Mouse (Mus musculus) cerebral cortex, adult 2 months (tissue): Measurements from ENCODE around the gene Hmx2.

Experiments used
- WGBS: fragments of 180-500 bp; shearing (Covaris S2); methylation state at CpG from one replicate; pipeline ENCODE4 v1.1.7; 2018; 5-methylcytosine and 5-hydroxymethylcytosine counted together

Gene Hmx2

DNA sequence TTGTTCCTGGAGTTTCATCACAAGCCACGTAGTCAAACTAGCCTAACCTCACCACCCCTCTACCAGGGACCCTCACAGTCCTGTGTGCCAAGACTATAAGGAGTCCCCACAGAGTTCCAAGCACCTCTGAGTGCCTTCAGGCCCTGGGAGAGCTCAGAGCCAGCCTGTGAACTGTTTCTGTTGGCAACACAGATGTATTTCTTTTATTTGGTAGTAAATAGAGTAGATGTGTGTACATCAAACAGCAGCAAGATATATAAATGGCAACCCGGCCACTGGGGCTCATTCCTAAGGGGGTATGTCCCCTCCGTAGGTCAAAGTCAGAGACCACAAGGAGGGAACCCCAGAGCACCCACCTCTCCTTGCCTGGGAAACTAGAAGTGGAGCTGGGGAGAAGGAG is at the start of gene Hmx2:
Gene Hmx2 (plus strand): TSS at position 301 of the 400 bp plus-strand sequence.
- 4% methylated on average over 3 of the region's 3 CpGs for WGBS

DNA sequence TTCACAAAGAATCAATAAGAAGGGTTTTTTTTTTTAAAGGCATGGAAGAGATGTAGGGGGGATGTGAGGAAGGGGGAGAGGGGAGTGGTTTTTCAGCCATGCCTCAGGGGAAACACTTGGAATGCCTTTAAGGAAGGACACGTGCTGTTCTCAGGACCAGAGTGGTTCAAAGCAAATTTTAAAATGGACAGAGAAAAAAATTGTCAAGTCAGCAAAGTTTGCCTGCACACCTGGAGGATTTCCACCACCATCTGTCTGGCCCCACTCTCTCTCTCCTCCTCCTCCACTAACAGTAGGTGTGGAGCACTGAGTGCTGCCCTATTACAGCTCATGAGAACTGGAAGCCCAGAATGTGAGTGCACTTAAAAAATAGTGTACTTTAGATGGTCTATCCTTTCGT is 44.8 kb upstream of the Hmx2 start:
- 90% methylated on average over 2 of the region's 2 CpGs for WGBS

DNA sequence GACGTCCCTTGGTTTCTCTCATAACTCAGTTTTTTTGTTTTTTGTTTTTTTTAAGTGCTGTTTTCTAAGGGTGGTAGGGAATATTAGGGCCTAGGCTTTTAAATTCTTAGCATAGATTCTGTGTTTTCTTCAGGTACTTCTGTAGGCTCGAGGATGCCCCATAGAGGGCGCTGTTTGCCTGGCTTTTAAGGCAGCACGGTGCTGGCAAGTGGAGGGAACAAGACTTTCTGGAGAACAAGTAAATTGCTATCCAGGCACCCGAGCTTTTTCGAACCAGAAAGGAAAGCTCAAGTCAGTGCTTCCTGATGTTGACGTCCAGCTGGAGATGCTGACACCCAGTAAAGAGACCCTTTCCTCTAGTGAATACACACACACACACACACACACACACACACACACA is 8.6 kb upstream of the Hmx2 start:
- WGBS: 4% methylated on average over 7 of the region's 7 CpGs

DNA sequence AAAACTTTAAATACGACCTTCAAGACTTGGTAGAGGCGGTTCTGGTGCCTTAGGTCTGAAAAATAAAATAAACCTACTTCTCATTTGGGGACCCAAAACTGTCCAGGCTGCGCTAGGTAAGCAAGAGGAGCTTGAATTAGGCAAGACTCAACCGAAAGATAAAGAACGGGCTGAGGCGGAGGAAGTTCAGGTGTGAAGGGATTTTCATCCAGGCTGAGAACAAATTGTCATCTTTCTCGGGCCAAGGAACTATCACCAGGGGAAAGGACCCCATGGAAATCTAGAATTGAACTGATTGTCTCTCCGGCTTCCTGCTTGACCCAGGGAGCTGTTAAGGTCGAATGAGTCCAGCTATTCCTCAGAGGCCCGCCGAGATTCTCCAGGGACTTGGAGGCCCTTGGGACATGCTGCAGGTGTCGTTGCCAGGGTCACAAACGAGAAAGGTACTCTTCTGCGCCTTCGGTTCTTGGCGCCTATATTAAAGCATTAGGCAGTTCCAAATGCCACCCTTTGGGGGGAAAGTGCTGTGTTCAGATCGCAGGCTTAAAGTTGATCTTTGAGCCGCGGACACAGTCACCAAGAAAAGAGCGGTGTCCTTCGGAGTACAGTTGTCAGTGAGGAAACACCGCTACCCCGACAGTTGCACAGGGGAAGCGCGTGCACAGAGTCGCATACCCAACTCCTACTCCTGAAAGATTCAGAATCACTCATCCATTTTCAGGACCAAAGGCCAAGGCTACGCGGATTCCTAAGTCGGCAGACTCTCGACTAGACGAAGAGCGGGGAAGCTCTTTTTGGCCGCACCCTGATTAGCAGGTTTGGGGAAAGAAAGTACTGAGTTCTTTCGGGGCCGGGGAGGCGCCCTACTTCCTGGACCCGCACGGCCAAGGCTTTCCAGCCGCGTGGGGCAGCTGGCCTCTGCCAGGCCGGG is 7.1 kb upstream of the Hmx2 start:
- WGBS: 3% methylated on average over 41 of the region's 41 CpGs

DNA sequence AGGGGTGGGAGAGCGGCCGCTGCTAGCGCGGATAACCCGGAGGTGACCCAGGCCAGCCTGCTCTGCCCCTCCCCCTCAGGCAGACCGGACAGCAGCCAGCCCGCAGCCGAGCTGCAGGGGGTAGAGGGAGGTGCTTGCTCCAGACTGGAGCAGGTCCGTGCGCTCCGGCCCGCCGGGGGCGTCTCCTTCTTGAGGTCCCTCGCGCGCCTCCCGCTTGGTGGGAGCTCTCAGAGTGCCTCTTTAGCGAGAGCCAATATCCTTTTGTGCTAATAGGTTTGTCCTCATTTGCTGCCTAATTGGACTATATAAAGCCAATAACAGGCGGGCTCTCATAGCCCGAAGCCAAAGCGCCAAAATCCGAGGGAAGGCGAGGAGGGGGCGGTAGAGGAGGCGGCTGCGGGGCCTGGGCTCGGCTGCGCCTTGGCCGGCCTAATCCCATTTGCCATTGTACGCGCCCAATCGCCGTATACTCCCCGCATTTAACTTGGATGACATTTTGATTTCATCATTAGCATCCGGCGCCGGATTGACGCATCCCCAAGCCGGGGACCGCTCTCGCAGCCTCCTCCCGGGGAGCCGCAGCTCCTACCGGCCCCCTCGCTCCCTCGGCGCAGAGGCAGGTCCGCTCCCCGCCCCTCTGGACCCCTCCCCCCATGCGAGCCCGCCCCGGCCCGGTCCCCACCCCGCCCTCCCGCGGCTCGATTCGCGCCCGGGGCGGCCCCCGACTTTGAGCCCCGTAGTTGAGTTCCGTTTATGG is 6.3 kb upstream of the Hmx2 start, which contains the start of gene Hmx3:
Gene Hmx3 (plus strand): TSS at position 753 of the 757 bp plus-strand sequence.
- 2% methylated on average over 63 of the region's 65 CpGs for WGBS

DNA sequence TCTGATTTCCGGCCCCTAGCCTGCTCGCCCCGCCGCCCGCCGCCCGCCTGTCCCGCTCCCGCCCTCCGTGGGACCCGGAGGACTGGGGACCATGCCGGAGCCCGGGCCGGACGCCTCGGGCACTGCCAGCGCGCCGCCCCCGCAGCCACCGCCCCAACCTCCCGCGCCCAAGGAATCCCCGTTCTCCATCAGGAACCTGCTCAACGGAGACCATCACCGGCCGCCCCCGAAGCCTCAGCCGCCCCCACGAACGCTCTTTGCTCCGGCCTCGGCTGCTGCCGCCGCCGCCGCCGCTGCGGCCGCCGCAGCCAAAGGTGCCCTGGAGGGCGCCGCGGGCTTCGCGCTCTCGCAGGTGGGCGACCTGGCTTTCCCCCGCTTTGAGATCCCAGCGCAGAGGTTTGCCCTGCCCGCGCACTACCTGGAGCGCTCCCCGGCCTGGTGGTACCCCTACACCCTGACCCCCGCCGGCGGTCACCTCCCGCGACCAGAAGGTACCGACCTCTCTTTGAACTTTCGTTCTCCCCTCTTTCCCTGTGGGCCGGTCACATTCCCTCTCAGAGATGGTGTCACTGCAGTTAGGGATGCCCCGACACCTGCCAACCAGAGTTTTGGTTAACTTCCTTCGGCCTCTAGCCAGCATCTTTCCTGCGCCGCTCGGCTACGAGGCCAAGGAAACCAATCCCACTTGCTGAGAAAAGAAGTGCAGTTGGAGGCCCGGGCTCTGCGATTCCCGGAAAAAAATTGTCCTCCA is 5.5 kb upstream of the Hmx2 start:
- 3% methylated on average over 69 of the region's 71 CpGs for WGBS

DNA sequence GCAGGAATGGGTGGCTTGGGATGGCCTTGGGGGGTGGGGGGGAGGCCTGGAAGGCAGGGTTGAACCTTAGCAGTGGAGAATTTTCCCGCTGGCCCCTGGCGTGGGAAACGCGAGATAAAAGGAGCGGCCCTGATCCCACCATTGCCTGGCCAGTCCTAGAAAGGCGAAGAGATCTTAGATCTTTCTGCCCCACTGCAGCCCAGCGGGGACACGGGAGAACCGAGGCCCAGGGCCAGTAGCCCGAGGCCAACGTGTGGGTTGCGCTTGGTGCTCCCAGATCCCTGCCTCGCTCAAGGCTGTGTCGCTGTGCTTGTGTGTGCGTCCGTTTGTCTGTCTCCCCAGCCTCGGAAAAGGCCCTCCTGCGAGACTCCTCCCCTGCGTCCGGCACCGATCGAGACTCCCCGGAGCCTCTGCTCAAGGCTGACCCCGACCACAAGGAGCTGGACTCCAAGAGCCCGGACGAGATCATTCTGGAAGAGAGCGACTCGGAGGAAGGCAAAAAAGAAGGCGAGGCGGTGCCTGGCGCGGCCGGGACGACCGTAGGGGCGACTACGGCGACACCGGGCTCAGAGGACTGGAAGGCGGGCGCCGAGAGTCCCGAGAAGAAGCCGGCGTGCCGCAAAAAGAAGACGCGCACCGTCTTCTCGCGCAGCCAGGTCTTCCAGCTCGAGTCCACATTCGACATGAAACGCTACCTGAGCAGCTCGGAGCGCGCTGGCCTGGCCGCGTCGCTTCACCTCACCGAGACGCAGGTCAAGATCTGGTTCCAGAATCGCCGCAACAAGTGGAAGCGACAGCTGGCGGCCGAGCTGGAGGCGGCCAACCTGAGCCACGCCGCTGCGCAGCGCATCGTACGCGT is 4.7 kb upstream of the Hmx2 start:
- WGBS: 2% methylated on average over 75 of the region's 75 CpGs

DNA sequence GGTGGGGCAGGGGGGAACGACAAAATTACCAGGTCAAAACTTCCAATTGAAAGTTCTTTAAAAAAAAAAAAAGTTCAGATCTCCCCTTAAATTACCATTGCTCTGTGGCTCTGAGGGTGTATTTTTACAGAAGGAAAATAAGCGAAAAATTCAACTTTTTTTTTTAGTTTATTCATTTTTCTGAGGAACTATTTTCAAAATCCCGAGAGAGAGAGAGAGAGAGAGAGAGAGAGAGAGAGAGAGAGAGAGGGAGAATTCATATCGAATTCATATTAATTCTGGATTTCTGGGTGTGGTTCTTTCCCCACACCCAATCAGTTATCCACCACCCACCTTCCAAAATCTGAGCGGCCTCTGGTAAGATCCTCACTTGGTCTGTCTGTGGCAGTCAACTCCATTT is 3.7 kb upstream of the Hmx2 start:
- WGBS: 2% methylated on average over 5 of the region's 5 CpGs

DNA sequence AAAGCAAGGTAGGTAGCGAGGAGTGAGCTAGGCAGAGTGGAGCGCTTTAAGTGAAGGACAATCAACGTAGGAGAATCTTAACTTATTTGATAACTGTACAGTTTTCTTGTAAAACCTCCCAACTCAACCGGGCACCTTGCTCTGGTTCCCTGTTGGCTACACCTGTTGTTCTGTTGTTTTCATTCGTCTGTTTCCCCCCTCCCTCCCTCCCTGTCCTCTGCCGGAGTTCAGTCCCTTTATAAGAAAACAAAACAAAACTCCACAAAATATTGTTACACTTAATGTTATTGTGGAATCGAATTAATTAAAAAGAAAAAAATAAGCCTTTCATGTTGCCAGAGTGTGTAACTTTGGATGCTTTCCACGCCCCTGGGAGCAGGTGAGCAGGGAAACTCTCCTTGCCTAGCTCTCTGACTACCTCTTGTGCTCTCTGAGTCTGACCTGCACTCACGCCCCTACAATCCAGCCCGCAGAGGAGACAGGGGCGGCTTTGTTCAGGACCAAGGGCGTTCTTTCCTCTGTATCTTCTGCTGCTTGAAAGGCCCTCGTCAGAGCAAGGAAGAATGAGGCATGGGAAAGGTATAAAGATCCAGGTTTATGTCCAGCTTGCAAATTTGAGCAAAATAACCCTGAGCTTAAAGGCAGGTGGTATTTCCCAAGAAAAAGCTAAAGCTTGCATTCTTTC is 2.7 kb upstream of the Hmx2 start:
- 6% methylated on average over 13 of the region's 13 CpGs for WGBS

DNA sequence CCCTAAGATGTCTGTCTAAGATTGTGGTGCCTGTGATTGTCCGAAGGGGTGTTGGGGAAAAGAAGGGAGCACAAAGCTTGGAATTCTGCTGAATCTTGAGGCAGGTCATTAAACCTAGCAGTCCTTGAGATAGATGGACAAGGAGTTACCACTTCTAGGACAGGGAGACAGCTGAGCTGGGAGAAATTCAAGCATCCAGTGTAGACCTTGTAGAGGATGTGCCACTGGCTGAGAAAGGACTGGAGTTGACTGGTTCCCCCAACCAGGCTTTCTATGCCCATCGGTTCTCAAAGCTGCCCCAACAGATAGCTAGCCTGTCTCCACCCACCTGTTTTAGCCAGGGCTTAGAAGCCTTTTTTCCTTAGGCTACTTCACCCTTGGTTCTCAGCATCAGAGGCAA is 2.1 kb upstream of the Hmx2 start:
- 3% methylated on average over 2 of the region's 2 CpGs for WGBS

DNA sequence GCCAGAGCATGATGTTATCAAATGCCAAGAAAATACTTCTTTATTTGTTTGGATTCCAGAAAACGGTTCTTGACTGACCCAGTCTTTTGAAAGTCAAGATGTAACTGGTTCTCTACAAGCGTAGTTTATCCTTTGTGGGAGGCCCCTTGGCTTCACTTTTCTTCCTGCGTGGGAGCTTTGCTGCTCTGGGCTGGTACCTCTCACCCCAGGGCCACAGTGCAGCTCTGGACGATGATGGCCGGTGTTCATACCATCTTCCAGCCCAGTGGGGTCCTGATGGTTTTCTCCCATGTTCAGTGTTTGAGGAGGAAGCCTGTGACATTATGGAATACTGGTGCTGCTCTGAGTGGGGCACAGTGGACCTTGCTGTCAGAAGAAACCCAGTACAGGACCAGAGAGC is 1.1 kb upstream of the Hmx2 start:
- WGBS: 4% methylated on average over 5 of the region's 5 CpGs

DNA sequence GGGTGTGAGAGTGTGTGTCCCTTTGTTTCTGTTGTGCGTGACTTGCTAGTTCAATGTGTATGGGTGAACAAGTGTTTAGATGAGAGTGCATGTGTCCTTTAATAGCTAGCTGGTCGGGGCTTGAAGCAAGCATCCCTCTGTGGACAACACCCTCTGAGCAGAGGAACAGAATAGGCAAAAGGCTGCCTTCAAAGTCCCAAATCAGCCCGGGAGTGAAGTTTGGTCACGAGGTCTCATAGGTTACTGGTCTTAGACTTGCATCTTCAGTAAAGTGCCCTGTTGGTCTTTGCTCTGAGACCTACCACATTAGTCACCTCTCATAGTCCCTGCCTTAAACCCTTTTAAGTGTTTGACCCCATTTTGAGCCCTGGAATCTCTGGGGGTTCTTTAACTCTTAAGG is 2.9 kb downstream of the Hmx2 start:
- WGBS: 2% methylated on average over 4 of the region's 4 CpGs

DNA sequence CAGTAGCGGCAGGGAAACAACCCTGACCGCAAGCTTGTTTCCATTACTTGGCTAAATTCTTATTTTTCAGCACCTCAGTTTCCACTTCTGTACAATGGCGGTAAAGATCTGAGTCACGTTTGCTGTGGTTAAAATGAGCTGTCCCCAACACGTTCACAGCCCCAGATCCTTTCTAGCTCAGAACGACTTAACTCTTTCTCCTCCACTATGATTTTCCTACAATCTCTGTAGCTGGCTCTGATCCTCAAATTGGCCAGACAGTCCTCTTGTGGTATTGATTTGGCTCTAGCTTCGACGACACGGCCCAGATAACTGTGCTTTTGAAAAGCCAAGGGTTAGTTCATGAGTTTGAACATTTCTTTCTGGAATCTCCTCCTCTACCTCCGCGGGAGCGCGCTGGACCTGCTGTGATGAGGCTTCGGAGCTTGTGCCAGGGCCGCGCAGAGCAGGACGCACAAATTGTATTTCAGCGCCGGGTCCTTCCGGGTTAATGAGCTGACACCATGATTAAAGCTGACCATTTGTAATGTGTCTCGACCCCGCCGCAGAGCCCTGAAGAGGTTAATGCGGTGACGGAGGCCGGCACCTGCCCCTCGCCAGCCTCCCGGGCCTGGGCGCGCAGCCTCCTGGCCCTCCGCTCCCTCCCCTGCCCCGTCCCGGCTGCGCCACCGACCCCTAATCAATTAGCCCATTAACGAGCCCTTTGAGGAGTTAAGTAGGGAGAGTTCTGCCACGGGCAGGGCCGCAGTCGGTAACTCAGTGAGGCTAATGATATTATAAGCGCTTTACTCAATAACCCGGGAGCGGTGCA is 3.6 kb downstream of the Hmx2 start:
- WGBS: 2% methylated on average over 42 of the region's 42 CpGs

DNA sequence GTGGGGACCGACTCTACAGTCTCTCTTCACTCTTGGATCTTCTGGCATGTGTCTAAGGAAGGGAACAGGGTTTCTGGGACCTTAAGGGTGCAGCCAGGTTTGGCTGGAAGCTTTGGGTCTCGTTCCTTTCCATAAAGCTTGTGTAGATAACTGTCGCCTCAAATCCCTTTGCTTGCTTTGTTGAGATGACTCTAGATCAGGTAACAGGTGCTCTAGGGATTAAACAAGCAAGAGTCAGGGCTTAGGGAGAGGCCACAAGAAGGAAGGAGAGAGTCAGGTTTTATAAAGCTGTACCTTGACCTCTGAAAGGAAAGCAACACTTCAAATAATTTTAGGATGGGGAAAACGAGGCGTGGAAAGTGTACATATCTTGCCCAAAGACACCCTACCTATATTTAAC is 4.2 kb downstream of the Hmx2 start:
- WGBS: 7% methylated on average over 5 of the region's 5 CpGs

DNA sequence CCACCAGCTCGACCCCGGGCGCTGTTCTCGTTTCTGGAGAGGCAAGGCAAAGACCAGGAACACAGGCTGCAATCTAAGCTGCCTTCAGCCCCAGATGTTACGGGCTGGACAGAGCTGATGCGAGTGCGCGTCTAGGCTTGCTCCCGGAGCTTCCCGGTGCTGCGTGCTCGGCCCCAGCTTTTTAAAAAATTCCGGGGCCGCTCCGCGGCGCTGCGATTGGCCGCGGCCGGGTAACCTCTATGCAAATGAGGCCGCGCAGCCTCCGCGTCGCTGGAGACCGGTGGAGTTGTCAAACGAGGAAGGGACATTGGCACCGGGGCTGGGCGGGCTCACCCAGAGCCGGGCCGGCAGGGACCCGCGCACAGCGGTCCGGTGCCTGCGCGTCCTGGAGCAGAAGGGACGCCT is 5.2 kb downstream of the Hmx2 start:
- 2% methylated on average over 39 of the region's 39 CpGs for WGBS

DNA sequence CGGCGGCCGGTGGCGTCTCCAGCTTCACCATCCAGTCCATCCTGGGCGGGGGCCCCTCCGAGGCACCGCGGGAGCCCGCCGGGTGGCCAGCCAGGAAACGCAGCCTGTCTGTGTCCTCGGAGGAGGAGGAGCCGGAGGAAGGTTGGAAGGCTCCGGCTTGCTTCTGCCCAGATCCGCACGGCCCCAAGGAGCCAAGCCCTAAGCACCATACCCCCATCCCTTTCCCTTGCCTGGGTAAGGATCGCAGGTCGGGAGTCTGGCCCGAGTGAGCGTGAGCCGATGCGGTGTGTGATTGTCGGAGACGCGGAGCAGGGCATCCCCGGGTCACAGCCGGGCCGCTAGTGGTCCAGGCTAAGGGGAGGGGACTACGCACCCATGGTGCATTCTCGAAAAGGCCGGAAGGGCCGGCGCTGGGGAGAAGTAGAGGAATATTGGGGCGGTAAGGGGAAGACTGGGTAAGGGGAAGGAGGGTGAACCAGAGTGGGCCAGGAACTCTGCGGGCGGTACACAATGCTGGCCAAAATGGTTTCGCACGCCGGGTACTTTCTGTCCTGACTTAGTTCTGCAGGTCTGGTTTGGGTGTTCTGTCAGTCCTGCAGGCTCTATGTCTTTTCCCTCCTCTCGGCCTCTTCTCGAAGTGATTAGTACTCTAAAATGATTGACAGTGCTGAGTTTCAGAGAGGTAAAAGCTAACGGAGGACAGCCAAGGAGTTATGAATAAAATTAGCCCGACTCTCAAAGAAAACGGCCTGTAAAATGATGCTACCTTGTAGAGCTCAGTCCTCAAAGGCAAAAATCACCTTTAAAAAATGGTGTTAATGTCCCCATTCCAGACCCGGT is 6.0 kb downstream of the Hmx2 start:
- WGBS: 2% methylated on average over 45 of the region's 45 CpGs

DNA sequence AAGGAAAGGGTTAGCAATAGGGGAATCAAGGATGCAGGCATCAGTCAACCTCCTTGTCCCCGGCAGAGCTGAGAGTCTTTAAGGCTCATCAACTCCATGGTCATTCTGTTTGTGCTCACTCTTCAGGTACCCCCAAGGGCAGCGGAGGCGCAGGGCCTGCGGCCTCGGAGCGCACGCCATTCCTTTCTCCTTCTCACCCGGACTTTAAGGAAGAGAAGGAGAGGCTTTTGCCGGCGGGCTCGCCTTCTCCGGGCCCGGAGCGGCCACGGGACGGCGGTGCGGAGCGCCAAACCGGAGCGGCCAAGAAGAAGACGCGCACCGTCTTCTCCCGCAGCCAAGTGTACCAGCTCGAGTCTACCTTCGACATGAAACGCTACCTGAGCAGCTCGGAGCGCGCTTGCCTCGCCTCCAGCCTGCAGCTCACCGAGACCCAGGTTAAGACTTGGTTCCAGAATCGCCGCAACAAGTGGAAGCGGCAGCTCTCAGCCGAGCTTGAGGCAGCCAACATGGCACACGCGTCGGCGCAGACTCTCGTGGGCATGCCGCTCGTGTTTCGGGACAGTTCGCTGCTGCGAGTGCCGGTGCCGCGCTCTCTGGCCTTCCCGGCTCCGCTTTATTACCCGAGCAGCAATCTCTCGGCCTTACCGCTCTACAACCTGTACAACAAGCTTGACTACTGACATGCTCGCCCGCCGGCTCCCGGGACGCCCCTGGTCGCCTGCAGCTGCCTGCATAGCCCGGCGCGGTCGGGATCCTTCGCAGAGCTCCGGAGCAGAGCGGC is 6.9 kb downstream of the Hmx2 start:
- WGBS: 2% methylated on average over 68 of the region's 68 CpGs

DNA sequence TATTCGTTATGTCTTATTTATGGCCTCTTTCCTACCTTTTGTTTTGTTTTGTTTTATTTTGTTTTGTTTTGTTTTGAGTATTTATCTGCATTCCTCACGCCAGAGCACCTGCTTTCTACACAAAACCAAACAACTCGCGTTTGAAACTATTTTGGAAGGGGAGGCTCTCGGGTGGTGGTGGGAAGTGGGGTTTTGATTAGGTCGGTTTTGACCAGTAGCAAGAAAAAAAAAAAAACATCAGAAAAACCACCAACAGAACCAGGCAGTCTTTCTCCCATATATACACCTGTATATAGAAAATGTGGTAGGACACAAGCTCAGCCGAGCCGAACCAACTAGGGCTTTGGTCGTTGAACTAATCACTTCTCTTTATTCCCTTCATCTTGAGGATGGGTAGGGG is 7.5 kb downstream of the Hmx2 start:
- WGBS: 4% methylated on average over 9 of the region's 9 CpGs
